Mouse (Mus musculus): ENCODE measurements around the gene Mtmr11. TPM values are rescaled to one million over a fixed set of nuclear protein-coding genes. Genes with fewer than 3 reads are reported as not detected.
A peak's percentile ranks its signal among the peaks of the same experiment; 100 is the strongest.
"Not testable (repeated sequence)": the region's sequence is repeated elsewhere in the genome, so short reads cannot be mapped to it uniquely, and the experiment has no call there.

Mtmr11 gene
- polyA plus RNA-seq, 1 experiment from 2014 or later: 28.7 TPM

DNA sequence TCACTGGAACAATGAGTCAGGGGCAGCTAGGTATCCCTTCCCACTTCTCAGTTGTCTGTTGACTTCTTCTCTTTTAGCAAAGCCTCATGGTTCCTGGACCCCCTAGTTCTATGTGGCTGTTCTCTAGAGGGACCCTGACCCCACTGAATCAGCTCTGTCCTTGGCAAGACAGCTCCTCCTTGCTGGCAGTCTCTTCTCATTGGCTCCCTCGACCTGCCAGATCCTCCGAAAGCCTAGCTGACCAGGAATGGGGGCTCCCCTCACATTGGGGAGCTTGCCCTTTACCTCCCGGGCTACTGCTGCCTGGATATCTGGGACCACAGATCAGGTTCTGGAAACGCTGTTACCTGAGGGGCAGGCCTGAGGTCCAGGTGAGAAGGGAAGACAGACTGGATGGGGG is 8.5 kb downstream of the Mtmr11 start:
- H3K27me3 ChIP-seq (replicated peaks; ENCODE audit: control insufficient read depth, insufficient read depth, low read length): no peaks in the 10 kb centered on the region
- H3K4me3 ChIP-seq (ENCODE audit: low read depth, low read length): no peak overlapping the region
- peak overlapping the region; percentile 21 for H3K4me2 ChIP-seq (replicated peaks; ENCODE audit: low read depth)
- H3K36me3 ChIP-seq (ENCODE audit: control insufficient read depth, insufficient read depth): peaks cover 40% of the 10 kb centered on the region
- H3K9ac ChIP-seq (ENCODE audit: low read depth, low read length): no peak overlapping the region
- 85% methylated on average over 4 of the region's 4 CpGs for WGBS
- peaks cover 6% of the 10 kb centered on the region; the same call in 1 of the 2 replicates for H3K4me1 ChIP-seq (replicated peaks; ENCODE audit: control insufficient read depth, insufficient read depth, low read length)
- TF ChIP-seq CTCF (IDR thresholded peaks at IDR 0.05; ENCODE audit: low read depth): no peak
- no peak for ATAC-seq
- H3K9me3 ChIP-seq (ENCODE audit: control insufficient read depth): no peaks in the 10 kb centered on the region
- H3K27ac ChIP-seq (ENCODE audit: low read depth, low read length): no peak overlapping the region

DNA sequence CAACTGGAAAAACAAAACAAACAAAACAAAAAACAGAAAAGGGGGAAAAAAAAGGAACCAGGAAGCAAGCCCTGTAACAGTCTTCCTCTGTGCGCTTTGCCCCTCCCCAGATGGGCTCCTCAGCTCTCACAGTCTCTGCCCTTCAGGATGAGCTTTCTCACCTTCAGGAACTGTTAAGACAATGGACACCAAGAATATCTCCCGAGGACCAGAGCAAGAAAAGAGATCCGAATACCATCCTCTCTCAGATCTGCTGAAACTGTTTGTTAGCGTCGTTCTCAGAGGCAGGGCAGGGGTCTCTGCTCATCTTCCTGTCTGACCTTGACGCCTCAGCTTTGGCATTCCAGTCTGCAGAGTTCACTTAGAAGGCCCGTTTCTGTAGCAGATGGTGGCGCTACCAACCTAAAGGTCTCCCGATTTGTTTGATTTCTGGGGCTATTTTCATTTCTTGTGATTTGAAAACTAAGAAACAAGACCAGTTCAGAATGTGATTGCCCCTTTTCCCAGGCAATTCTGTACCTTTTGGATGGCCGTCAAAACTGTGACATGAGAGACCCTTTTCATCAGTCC is 9.3 kb downstream of the Mtmr11 start:
- Histone ChIP-seq H3K9me3 (ENCODE audit: control insufficient read depth) (no peaks in the 10 kb centered on the region), H3K27me3 (replicated peaks; ENCODE audit: control insufficient read depth, insufficient read depth, low read length) (no peaks in the 10 kb centered on the region), H3K9ac (ENCODE audit: low read depth, low read length) (peak overlapping the region; percentile 76; the same call in 1 of the 2 replicates), H3K4me2 (replicated peaks; ENCODE audit: low read depth) (peak overlapping the region; percentile 90), H3K4me3 (ENCODE audit: low read depth, low read length) (peak overlapping the region; percentile 79), H3K27ac (ENCODE audit: low read depth, low read length) (peak overlapping the region; percentile 98), H3K36me3 (ENCODE audit: control insufficient read depth, insufficient read depth) (peaks cover 43% of the 10 kb centered on the region), H3K4me1 (replicated peaks; ENCODE audit: control insufficient read depth, insufficient read depth, low read length) (peaks cover 6% of the 10 kb centered on the region; the same call in 1 of the 2 replicates)
- no peak for TF ChIP-seq CTCF (IDR thresholded peaks at IDR 0.05; ENCODE audit: low read depth)
- 49% methylated on average over 10 of the region's 10 CpGs for WGBS
- ATAC-seq: no peak

DNA sequence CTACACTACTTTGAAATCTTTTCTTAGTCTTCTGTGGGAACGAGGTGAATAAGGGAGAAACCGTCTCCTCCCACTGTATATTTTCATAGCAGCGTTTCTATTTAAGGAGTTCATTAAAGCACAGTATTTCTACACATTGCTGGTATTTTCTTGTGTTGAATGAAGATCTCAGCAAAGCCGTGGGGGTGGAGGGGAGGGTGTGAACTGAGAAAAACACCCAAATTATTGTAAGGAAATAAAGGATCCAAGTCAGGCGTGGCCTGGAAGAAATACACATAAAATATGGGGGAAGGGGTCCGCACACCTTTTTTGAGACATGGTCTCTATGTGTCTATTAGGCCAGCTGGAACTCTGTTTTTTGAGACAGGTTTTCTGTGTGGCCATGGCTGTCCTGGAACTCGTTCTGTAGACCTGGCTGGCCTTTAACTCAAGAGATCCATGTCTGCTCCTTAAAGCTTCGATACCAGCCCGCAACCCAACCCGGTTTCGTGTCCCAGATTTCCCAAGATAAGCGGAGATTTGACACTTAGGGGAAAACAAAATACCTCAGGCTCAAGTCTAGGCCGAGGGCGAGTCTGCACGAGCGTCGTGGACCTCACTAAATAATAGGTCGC is 9.9 kb downstream of the Mtmr11 start:
- no peak for TF ChIP-seq CTCF (IDR thresholded peaks at IDR 0.05; ENCODE audit: low read depth)
- H3K9ac ChIP-seq (ENCODE audit: low read depth, low read length): peak overlapping the region; percentile 76
- H3K27me3 ChIP-seq (replicated peaks; ENCODE audit: control insufficient read depth, insufficient read depth, low read length): no peaks in the 10 kb centered on the region
- peak; percentile 18; the same call in 1 of the 2 replicates for ATAC-seq
- WGBS: 14% methylated on average over 18 of the region's 18 CpGs
- peaks cover 49% of the 10 kb centered on the region for H3K36me3 ChIP-seq (ENCODE audit: control insufficient read depth, insufficient read depth)
- H3K9me3 ChIP-seq (ENCODE audit: control insufficient read depth): no peaks in the 10 kb centered on the region
- H3K4me3 ChIP-seq (ENCODE audit: low read depth, low read length): peak overlapping the region; percentile 79
- peaks cover 6% of the 10 kb centered on the region; the same call in 1 of the 2 replicates for H3K4me1 ChIP-seq (replicated peaks; ENCODE audit: control insufficient read depth, insufficient read depth, low read length)
- H3K27ac ChIP-seq (ENCODE audit: low read depth, low read length): peak overlapping the region; percentile 98
- H3K4me2 ChIP-seq (replicated peaks; ENCODE audit: low read depth): peak overlapping the region; percentile 90

DNA sequence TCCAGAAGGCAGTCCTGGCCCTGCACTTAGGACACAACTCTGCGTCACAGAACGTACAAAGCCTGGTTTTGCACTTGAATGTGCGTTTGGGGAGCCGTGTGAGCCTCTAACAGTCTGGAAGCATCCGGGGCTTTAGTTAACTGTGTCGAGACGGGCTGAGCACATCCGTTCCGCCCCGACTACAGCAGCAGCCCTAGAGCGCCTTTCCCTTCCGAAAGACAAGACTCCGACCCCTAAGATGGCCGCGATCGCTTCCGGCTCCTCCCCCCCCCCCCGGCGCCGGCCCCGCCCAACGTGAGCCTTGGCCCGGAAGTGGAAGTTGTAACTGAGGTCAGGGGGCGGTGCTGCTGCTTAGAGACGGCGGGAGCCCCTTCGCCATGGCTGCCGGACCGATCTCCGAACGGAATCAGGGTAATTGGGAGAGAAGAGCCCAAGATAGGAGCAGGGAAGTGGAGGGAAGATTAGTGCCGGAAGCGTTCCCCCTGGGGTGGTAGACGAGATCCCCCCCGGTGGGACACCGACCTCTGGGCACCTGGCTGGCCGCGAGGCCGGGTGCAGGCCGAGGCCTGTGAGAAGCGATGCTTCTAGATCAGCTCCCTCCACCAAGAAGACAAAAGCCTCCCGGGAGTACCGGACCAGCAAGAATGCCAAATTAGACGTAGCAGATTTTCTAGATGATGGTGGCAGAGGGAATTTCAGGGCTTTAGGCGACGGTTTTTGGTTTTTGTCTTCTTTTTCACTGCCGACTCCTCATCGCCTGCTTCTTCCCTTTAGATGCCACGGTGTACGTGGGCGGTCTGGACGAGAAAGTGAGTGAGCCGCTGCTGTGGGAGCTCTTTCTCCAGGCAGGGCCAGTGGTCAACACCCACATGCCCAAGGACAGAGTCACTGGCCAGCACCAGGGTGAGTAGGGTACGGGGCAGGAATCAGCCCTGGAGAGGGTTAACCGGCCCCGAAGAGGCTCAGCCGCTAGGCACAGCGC is 10.7 kb downstream of the Mtmr11 start, which contains the start of gene Sf3b4:
Gene Sf3b4 (plus strand): TSS at position 136 of the 982 bp plus-strand sequence.
- peak within 1 kb of the TSS; percentile 90 for H3K4me2 ChIP-seq (replicated peaks; ENCODE audit: low read depth)
- peak within 1 kb of the TSS; percentile 98 for H3K27ac ChIP-seq (ENCODE audit: low read depth, low read length)
- no peak for TF ChIP-seq CTCF (IDR thresholded peaks at IDR 0.05; ENCODE audit: low read depth)
- ATAC-seq: peak; percentile 91
- under 1% methylated on average over 57 of the region's 58 CpGs for WGBS
- H3K27me3 ChIP-seq (replicated peaks; ENCODE audit: control insufficient read depth, insufficient read depth, low read length): no peaks in the 10 kb centered on the region
- H3K4me1 ChIP-seq (replicated peaks; ENCODE audit: control insufficient read depth, insufficient read depth, low read length): peaks cover 6% of the 10 kb centered on the region; the same call in 1 of the 2 replicates
- peak within 1 kb of the TSS; percentile 79 for H3K4me3 ChIP-seq (ENCODE audit: low read depth, low read length)
- H3K9ac ChIP-seq (ENCODE audit: low read depth, low read length): peak within 1 kb of the TSS; percentile 76
- no peaks in the 10 kb centered on the region for H3K9me3 ChIP-seq (ENCODE audit: control insufficient read depth)
- H3K36me3 ChIP-seq (ENCODE audit: control insufficient read depth, insufficient read depth): peaks cover 51% of the 10 kb centered on the region

DNA sequence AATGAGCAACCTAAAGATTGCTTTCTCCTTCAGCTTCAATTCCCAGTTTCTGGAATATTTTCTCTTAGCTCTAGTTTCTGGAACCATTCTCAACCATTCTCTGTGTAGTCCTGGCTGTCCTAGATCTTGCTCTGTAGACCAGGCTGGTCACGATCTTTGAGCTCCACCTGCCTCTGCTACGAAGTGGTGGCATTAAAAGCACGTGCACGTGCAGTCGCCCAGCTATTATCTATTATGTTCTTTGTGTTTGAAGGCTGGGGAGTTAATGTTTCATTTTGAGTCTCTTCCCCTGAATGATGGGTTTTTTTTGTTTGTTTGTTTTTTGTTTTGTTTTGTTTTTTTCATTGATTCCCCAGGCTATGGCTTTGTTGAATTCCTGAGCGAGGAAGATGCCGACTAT is 11.4 kb downstream of the Mtmr11 start:
- no peak for TF ChIP-seq CTCF (IDR thresholded peaks at IDR 0.05; ENCODE audit: low read depth)
- Histone ChIP-seq H3K4me1 (replicated peaks; ENCODE audit: control insufficient read depth, insufficient read depth, low read length) (peaks cover 6% of the 10 kb centered on the region; the same call in 1 of the 2 replicates), H3K4me3 (ENCODE audit: low read depth, low read length) (peak overlapping the region; percentile 79), H3K27me3 (replicated peaks; ENCODE audit: control insufficient read depth, insufficient read depth, low read length) (no peaks in the 10 kb centered on the region), H3K9me3 (ENCODE audit: control insufficient read depth) (no peaks in the 10 kb centered on the region), H3K27ac (ENCODE audit: low read depth, low read length) (0 out of 2 replicates have a peak overlapping the region, but pooled peaks have one; percentile 9), H3K4me2 (replicated peaks; ENCODE audit: low read depth) (peak overlapping the region; percentile 90), H3K36me3 (ENCODE audit: control insufficient read depth, insufficient read depth) (peaks cover 49% of the 10 kb centered on the region), H3K9ac (ENCODE audit: low read depth, low read length) (peak overlapping the region; percentile 76)
- 30% methylated on average over 7 of the region's 7 CpGs for WGBS
- ATAC-seq: no peak

DNA sequence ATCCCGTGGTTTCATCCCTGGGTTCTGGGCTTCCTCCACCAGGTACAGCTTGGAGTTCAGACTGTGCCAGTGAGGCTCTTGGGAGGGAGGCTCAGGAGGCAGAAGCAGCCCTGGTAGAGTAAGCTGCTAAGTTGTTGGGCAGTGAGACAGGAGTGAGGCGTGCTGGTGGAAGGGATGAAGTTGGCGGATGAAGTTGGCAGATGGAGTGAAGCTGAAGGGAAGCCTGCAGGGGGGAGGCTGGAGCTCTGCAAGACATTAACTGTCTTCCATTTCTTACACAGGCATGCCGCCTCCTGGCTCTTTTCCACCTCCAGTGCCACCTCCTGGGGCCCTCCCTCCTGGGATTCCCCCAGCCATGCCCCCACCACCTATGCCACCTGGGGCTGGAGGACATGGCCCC is 12.2 kb downstream of the Mtmr11 start:
- H3K4me1 ChIP-seq (replicated peaks; ENCODE audit: control insufficient read depth, insufficient read depth, low read length); H3K9me3 ChIP-seq (ENCODE audit: control insufficient read depth); H3K27ac ChIP-seq (ENCODE audit: low read depth, low read length); H3K4me2 ChIP-seq (replicated peaks; ENCODE audit: low read depth); H3K4me3 ChIP-seq (ENCODE audit: low read depth, low read length); H3K9ac ChIP-seq (ENCODE audit: low read depth, low read length); ATAC-seq; H3K27me3 ChIP-seq (replicated peaks; ENCODE audit: control insufficient read depth, insufficient read depth, low read length): not testable (repeated sequence)
- peaks cover 47% of the 10 kb centered on the region for H3K36me3 ChIP-seq (ENCODE audit: control insufficient read depth, insufficient read depth)
- WGBS: 84% methylated on average over 4 of the region's 4 CpGs
